Mouse (Mus musculus) kidney, embryonic 16.5 days (tissue): ENCODE measurements around the gene Cks1b. TPM values are rescaled to one million over a fixed set of nuclear protein-coding genes. Genes with fewer than 3 reads are reported as not detected.

Experiments used
- ATAC-seq: fragments of 200-750 bp; cut with Nextera tagmentation; 2 replicates; pipeline ENCODE4 v1.8.0; 2017; ENCODE audit warnings: moderate TSS enrichment; ENCODE audit not compliant: low FRiP score, low TSS enrichment
- H3K27ac ChIP-seq: fragments of 300-500 bp; sonication (generic); 2 replicates; pipeline ENCODE4 v1.5.1; 2014; ENCODE audit warnings: low read length
- H3K27me3 ChIP-seq: fragments of 300-500 bp; sonication (generic); 2 replicates; pipeline ENCODE4 v1.6.1; 2014; ENCODE audit warnings: low read length, control low read depth, mixed read lengths; ENCODE audit not compliant: insufficient read depth
- H3K36me3 ChIP-seq: fragments of 300-500 bp; sonication (generic); 2 replicates; pipeline ENCODE4 v1.6.1; 2014; ENCODE audit warnings: low read length, control low read depth, mixed read lengths; ENCODE audit not compliant: insufficient read depth
- H3K4me1 ChIP-seq: fragments of 300-500 bp; sonication (generic); 2 replicates; pipeline ENCODE4 v1.6.1; 2014; ENCODE audit warnings: low read length, control low read depth, mixed read lengths; ENCODE audit not compliant: insufficient read depth
- H3K4me2 ChIP-seq: fragments of 300-500 bp; sonication (generic); replicated peaks from 2 replicates; pipeline ENCODE4 v1.6.1; 2014; ENCODE audit warnings: low read depth, low read length
- H3K4me3 ChIP-seq: fragments of 300-500 bp; sonication (generic); 2 replicates; pipeline ENCODE4 v1.5.1; 2014; ENCODE audit warnings: mild to moderate bottlenecking, low read length
- H3K9ac ChIP-seq: fragments of 300-500 bp; sonication (generic); replicated peaks from 2 replicates; pipeline ENCODE4 v1.6.1; 2014; ENCODE audit warnings: low read length
- H3K9me3 ChIP-seq: fragments of 300-500 bp; sonication (generic); 2 replicates; pipeline ENCODE4 v1.6.1; 2016; ENCODE audit warnings: low read length, control low read depth
- WGBS: fragments of 180-500 bp; shearing (Covaris S2); extraction: QIAGEN DNeasy Blood & Tissue Kit; methylation state at CpG from one replicate; pipeline ENCODE4 v1.1.7; 2014; 5-methylcytosine and 5-hydroxymethylcytosine counted together
- polyA plus RNA-seq: library from polyadenylated mRNA; unstranded; fragments of >200 nt; fragmentation: Nextera tagmentation; extraction: Ambion mirVana; gene quantifications from 2 replicates; pipeline ENCODE4 v1.2.1, GENCODE M21; 2015

Gene Cks1b
- polyA plus RNA-seq, 1 experiment from 2014 or later, result 495 TPM

- no peak overlapping the region for H3K27ac ChIP-seq
- H3K36me3 ChIP-seq, result peaks cover 31% of the 10 kb centered on the region
- H3K4me2 ChIP-seq, result no peak overlapping the region
- no peak for ATAC-seq
- peaks cover 35% of the 10 kb centered on the region for H3K4me1 ChIP-seq
- WGBS, result 93% methylated on average over 4 of the region's 4 CpGs
- H3K9me3 ChIP-seq, result no peaks in the 10 kb centered on the region
- H3K4me3 ChIP-seq, result no peak overlapping the region
- no peak overlapping the region for H3K9ac ChIP-seq
- H3K27me3 ChIP-seq, result no peaks in the 10 kb centered on the region
These were observed 7.7 kb upstream of the Cks1b start for GRCm38 (mm10) chr3:89425876-89426275.

GRCm38 (mm10) chr3:89425141-89425525, 7.0 kb upstream of the Cks1b start:
- Histone ChIP-seq H3K27ac (no peak overlapping the region), H3K9me3 (no peaks in the 10 kb centered on the region), H3K36me3 (peaks cover 31% of the 10 kb centered on the region), H3K4me1 (peaks cover 40% of the 10 kb centered on the region), H3K27me3 (no peaks in the 10 kb centered on the region), H3K4me2 (no peak overlapping the region), H3K9ac (no peak overlapping the region), H3K4me3 (no peak overlapping the region)
- WGBS, result 65% methylated on average over 5 of the region's 5 CpGs
- no peak for ATAC-seq

DNA sequence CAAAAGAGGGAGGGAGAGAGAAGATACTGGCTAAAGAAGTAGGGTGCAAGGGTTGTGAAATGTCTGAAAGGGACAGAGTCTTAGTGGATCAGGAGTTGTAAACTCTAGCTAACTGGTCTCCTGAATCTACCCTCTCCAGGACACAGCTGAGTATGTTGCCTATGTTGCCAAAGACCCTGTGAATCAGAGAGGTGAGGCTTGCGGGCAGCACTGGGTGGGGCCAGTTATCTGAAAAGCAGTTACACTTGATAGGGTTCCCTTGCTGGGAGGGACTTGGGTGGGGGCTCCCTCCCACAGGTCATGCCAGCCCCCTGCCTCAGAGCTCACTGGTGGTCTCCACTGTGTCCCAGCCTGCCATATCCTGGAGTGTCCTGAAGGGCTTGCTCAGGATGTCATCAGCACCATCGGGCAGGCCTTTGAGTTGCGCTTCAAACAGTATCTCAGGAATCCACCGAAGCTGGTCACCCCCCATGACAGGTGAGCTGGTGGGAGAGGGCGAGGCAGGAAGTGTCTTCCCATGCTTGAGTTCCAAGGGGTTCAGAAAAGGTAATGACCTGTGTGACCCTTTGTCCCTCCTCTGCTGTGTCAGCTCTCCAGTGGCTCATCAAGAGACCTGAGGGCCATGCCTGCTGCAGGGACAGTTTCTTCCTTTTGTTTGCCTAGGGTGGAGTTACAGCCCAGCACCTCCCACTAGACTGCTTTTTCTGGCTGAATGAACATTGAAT, 6.4 kb upstream of the Cks1b start:
- H3K4me3 ChIP-seq, result no peak overlapping the region
- no peak overlapping the region for H3K4me2 ChIP-seq
- H3K27me3 ChIP-seq, result no peaks in the 10 kb centered on the region
- ATAC-seq, result no peak
- H3K9ac ChIP-seq, result no peak overlapping the region
- no peak overlapping the region for H3K27ac ChIP-seq
- H3K4me1 ChIP-seq, result peaks cover 46% of the 10 kb centered on the region
- peaks cover 31% of the 10 kb centered on the region for H3K36me3 ChIP-seq
- H3K9me3 ChIP-seq, result no peaks in the 10 kb centered on the region
- WGBS, result 54% methylated on average over 5 of the region's 5 CpGs

GRCm38 (mm10) chr3:89422556-89423205, 4.5 kb upstream of the Cks1b start:
- H3K9ac ChIP-seq, result peak overlapping the region; percentile 77
- H3K27ac ChIP-seq, result no peak overlapping the region
- peaks cover 27% of the 10 kb centered on the region for H3K36me3 ChIP-seq
- H3K9me3 ChIP-seq, result no peaks in the 10 kb centered on the region
- no peak for ATAC-seq
- peak overlapping the region; percentile 65 for H3K4me3 ChIP-seq
- 68% methylated on average over 6 of the region's 6 CpGs for WGBS
- peak overlapping the region; percentile 88 for H3K4me2 ChIP-seq
- H3K4me1 ChIP-seq, result peaks cover 46% of the 10 kb centered on the region
- no peaks in the 10 kb centered on the region for H3K27me3 ChIP-seq

DNA sequence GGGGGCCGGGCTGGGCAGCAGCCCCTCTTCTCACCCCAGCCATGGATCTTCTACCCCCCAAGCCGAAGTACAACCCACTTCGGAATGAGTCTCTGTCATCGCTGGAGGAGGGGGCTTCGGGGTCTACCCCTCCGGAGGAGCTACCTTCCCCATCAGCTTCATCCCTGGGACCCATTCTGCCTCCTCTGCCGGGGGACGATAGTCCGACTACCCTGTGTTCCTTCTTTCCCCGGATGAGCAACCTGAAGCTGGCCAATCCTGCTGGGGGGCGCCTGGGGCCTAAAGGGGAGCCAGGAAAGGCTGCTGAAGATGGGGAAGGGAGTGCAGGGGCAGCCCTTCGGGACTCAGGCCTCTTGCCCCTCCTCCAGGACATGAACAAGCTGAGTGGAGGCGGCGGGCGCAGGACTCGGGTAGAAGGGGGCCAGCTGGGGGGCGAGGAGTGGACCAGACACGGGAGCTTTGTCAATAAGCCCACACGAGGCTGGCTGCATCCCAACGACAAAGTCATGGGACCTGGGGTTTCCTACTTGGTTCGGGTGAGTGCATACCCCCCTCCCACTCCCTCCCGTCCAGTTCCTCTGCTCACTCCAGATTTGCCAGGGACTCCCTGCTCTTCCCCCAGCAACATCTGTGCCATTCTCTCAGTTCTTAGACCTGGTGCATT, 3.8 kb upstream of the Cks1b start:
- Histone ChIP-seq H3K9me3 (no peaks in the 10 kb centered on the region), H3K9ac (peak overlapping the region; percentile 77), H3K4me1 (peaks cover 50% of the 10 kb centered on the region), H3K27ac (peak overlapping the region; percentile 100), H3K27me3 (no peaks in the 10 kb centered on the region), H3K4me3 (peak overlapping the region; percentile 65), H3K36me3 (peaks cover 20% of the 10 kb centered on the region), H3K4me2 (peak overlapping the region; percentile 88)
- no peak for ATAC-seq
- WGBS, result 9% methylated on average over 22 of the region's 22 CpGs

- no peaks in the 10 kb centered on the region for H3K9me3 ChIP-seq
- peak overlapping the region; percentile 88 for H3K4me2 ChIP-seq
- peak overlapping the region; percentile 65 for H3K4me3 ChIP-seq
- H3K9ac ChIP-seq, result peak overlapping the region; percentile 77
- peaks cover 56% of the 10 kb centered on the region for H3K4me1 ChIP-seq
- H3K27me3 ChIP-seq, result no peaks in the 10 kb centered on the region
- peaks cover 15% of the 10 kb centered on the region for H3K36me3 ChIP-seq
- peak overlapping the region; percentile 100 for H3K27ac ChIP-seq
- ATAC-seq, result peak; percentile 80
- 2% methylated on average over 11 of the region's 11 CpGs for WGBS
These were observed 3.0 kb upstream of the Cks1b start for GRCm38 (mm10) chr3:89421002-89421774.

DNA sequence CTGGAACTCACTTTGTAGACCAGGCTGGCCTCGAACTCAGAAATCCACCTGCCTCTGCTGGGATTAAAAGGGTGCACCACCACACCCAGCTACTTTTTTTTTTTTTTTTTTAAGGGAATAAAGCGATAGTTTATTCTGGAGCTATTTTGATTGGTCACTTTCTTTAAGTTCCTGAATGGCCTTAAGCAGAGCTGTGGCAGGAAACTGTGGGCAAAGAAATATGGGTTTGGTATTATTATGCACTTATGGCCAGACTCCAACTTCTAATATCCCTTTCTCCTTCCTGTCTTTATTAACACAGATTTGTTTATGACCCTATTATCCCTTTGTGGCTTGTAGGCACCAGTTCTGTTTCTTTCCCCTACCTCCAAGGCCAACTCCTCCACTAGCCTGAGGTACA, 2.2 kb upstream of the Cks1b start:
- H3K4me3 ChIP-seq, result peak overlapping the region; percentile 65
- 47% methylated on average over 2 of the region's 2 CpGs for WGBS
- peaks cover 56% of the 10 kb centered on the region for H3K4me1 ChIP-seq
- peak overlapping the region; percentile 56; the same call in 1 of the 2 replicates for H3K9ac ChIP-seq
- no peaks in the 10 kb centered on the region for H3K27me3 ChIP-seq
- H3K9me3 ChIP-seq, result no peaks in the 10 kb centered on the region
- ATAC-seq, result no peak
- H3K36me3 ChIP-seq, result peaks cover 17% of the 10 kb centered on the region
- peak overlapping the region; percentile 88 for H3K4me2 ChIP-seq
- H3K27ac ChIP-seq, result peak overlapping the region; percentile 100

GRCm38 (mm10) chr3:89419981-89420380, 1.8 kb upstream of the Cks1b start:
- WGBS, result 8% methylated on average over 3 of the region's 3 CpGs
- Histone ChIP-seq H3K9ac (peak overlapping the region; percentile 91), H3K4me2 (peak overlapping the region; percentile 88), H3K27me3 (no peaks in the 10 kb centered on the region), H3K9me3 (no peaks in the 10 kb centered on the region), H3K4me3 (peak overlapping the region; percentile 62), H3K27ac (peak overlapping the region; percentile 100), H3K4me1 (peaks cover 53% of the 10 kb centered on the region), H3K36me3 (peaks cover 19% of the 10 kb centered on the region)
- ATAC-seq, result no peak

- Histone ChIP-seq H3K4me1 (peaks cover 49% of the 10 kb centered on the region), H3K27me3 (no peaks in the 10 kb centered on the region), H3K9me3 (no peaks in the 10 kb centered on the region), H3K36me3 (peaks cover 20% of the 10 kb centered on the region), H3K9ac (peak overlapping the region; percentile 91), H3K4me2 (peak overlapping the region; percentile 88), H3K27ac (peak overlapping the region; percentile 100), H3K4me3 (peak overlapping the region; percentile 62)
- ATAC-seq, result no peak
- WGBS, result 1% methylated on average over 9 of the region's 9 CpGs
These were observed 1.4 kb upstream of the Cks1b start for GRCm38 (mm10) chr3:89419571-89419970.
